Mouse (Mus musculus) forebrain, embryonic 14.5 days (tissue): Measurements from ENCODE around the gene Mphosph9. TPM values are rescaled to one million over a fixed set of nuclear protein-coding genes. Genes with fewer than 3 reads are reported as not detected.

Source experiments
- ATAC-seq: fragments of 200-750 bp; cut with Nextera tagmentation; 2 replicates; pipeline ENCODE4 v1.8.0; 2017; ENCODE audit warnings: mild to moderate bottlenecking, moderate library complexity
- DNase-seq: peaks from one replicate; pipeline ENCODE4 v3.0.0-alpha.2; 2015; ENCODE audit warnings: low spot score
- H3K27ac ChIP-seq: fragments of 300-500 bp; sonication (generic); 2 replicates; pipeline ENCODE4 v1.5.1; 2014; ENCODE audit warnings: low read depth, mild to moderate bottlenecking, control low read depth, low read length, moderate library complexity
- H3K27me3 ChIP-seq: fragments of 300-500 bp; sonication (generic); replicated peaks from 2 replicates; pipeline ENCODE4 v1.6.1; 2014; ENCODE audit warnings: low read length, control low read depth, mixed read lengths; ENCODE audit not compliant: control insufficient read depth, insufficient read depth
- H3K36me3 ChIP-seq: fragments of 300-500 bp; sonication (generic); 2 replicates; pipeline ENCODE4 v1.6.1; 2014; ENCODE audit warnings: low read length, control low read depth; ENCODE audit not compliant: control insufficient read depth, insufficient read depth
- H3K4me1 ChIP-seq: fragments of 300-500 bp; sonication (generic); 2 replicates; pipeline ENCODE4 v1.6.1; 2014; ENCODE audit warnings: antibody characterized with exemption, low read length, control low read depth; ENCODE audit not compliant: control insufficient read depth, insufficient read depth
- H3K4me2 ChIP-seq: fragments of 300-500 bp; sonication (generic); 2 replicates; pipeline ENCODE4 v1.6.1; 2014; ENCODE audit warnings: mild to moderate bottlenecking, control low read depth, low read length
- H3K4me3 ChIP-seq: fragments of 300-500 bp; sonication (generic); 2 replicates; pipeline ENCODE4 v1.5.1; 2014; ENCODE audit warnings: low read depth, low read length, control low read depth
- H3K9ac ChIP-seq: fragments of 300-500 bp; sonication (generic); 2 replicates; pipeline ENCODE4 v1.6.1; 2014; ENCODE audit warnings: mild to moderate bottlenecking, low read length, control low read depth, moderate library complexity
- H3K9me3 ChIP-seq: fragments of 300-500 bp; sonication (generic); replicated peaks from 2 replicates; pipeline ENCODE4 v1.6.1; 2016; ENCODE audit warnings: low read length, control low read depth, mixed read lengths; ENCODE audit not compliant: control insufficient read depth
- WGBS: fragments of 180-500 bp; shearing (Covaris S2); extraction: QIAGEN DNeasy Blood & Tissue Kit; methylation state at CpG from one replicate; pipeline ENCODE4 v1.1.7; 2014; 5-methylcytosine and 5-hydroxymethylcytosine counted together
- polyA plus RNA-seq: library from polyadenylated mRNA; unstranded; fragments of >200 nt; fragmentation: Nextera tagmentation; extraction: Ambion mirVana; gene quantifications from 2 replicates; pipeline ENCODE4 v1.2.1, GENCODE M21; 2014

Mphosph9 gene
- polyA plus RNA-seq, 1 experiment from 2014 or later, result 13.5 TPM

DNA sequence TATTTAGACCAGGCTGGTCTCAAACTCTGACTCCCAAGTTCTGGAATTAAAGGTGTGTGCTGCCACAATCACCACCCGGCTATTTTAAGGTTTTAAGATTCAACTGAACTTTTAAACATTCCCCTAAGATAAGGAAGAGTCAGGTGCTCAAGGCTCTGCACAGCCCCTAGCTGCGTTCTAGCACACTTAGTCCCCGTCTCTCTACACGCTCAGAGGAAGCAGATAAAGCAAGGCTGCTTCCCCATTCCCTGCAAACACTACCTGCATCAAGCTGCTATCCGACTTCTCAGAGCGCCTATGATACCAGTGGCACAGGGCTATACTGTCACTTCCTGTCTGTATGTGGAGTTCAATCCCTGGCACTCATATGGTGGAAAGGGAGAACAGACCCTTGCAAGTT is 60.1 kb downstream of the Mphosph9 start:
- DNase-seq (no peak), ATAC-seq (no peak)
- Histone ChIP-seq H3K4me3 (no peak overlapping the region), H3K27ac (no peak overlapping the region), H3K36me3 (peaks cover 38% of the 10 kb centered on the region), H3K27me3 (no peaks in the 10 kb centered on the region), H3K9me3 (no peaks in the 10 kb centered on the region), H3K9ac (no peak overlapping the region), H3K4me2 (no peak overlapping the region), H3K4me1 (peaks cover 9% of the 10 kb centered on the region; the same call in 1 of the 2 replicates)
- 95% methylated on average over 6 of the region's 6 CpGs for WGBS

DNA sequence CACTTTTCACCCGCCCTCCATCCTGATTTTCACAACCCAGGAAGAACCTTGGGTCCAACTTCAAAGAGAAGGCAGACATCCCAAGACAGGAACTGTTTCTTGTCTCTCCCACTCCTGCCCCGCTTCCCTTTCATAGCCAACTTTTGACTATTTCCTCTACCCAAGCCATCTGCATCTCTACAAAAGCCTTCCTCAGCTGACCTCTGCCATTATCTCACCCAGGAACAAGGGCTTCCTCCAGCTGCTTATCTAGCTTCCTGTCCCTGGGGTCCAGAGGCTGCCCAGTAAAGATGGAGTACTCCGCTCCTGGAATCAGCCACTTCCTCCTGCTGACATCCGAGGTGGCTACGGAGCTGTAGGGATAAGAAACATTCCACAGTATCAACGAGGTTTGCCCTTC is 61.0 kb downstream of the Mphosph9 start:
- Histone ChIP-seq H3K36me3 (peaks cover 42% of the 10 kb centered on the region), H3K27me3 (no peaks in the 10 kb centered on the region), H3K4me3 (no peak overlapping the region), H3K4me1 (peaks cover 9% of the 10 kb centered on the region; the same call in 1 of the 2 replicates), H3K9ac (no peak overlapping the region), H3K4me2 (no peak overlapping the region), H3K27ac (no peak overlapping the region), H3K9me3 (no peaks in the 10 kb centered on the region)
- 95% methylated on average over 6 of the region's 6 CpGs for WGBS
- ATAC-seq (no peak), DNase-seq (no peak)

DNA sequence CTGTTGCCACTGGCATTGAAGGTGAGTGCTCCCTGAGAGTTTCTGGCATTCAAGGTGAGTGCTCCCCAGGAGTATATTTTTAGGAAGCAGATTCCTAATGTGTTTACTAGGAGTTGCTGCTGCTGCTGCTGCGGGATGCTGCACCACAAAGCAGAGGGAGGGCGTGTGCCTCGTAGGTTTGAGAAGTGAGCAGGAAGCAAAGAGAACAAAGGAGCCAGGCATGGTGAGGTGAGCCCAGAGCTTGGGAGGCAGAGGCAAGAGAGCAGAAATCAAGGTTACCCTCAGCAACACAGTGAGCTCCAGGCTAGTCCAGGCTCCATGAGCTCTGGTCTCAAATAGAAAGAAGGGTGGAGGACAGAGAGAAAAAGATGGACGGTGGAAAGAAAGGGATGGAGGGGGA is 64.5 kb downstream of the Mphosph9 start:
- 77% methylated on average over 4 of the region's 4 CpGs for WGBS
- Histone ChIP-seq H3K27me3 (no peaks in the 10 kb centered on the region), H3K4me3 (no peak overlapping the region), H3K4me1 (no peaks in the 10 kb centered on the region), H3K9ac (no peak overlapping the region), H3K4me2 (no peak overlapping the region), H3K27ac (no peak overlapping the region), H3K9me3 (no peaks in the 10 kb centered on the region), H3K36me3 (peaks cover 65% of the 10 kb centered on the region)
- no peak for ATAC-seq
- no peak for DNase-seq

DNA sequence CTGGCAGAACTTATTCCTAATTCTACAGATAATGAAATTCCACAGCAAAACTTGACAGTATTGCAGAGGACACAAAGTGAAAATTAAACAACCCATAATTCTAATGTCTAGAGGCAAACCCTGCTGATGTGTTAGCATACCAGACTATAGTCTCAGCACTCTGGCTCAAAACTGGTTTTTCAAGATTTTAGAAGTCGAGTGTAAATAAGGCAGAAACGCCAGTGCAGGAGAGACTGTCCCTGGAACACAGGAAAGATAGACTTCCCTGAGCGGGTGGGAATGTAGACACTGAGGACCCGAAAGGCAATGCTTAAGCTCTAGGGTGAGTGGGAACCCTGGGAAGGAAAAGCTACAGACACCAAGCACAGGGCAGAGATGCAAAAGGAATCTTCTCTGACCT is 65.7 kb downstream of the Mphosph9 start:
- Histone ChIP-seq H3K9ac (no peak overlapping the region), H3K27ac (no peak overlapping the region), H3K4me2 (no peak overlapping the region), H3K9me3 (no peaks in the 10 kb centered on the region), H3K36me3 (peaks cover 77% of the 10 kb centered on the region), H3K4me3 (no peak overlapping the region), H3K27me3 (no peaks in the 10 kb centered on the region), H3K4me1 (no peaks in the 10 kb centered on the region)
- DNase-seq (no peak), ATAC-seq (no peak)
- 94% methylated on average over 4 of the region's 4 CpGs for WGBS

DNA sequence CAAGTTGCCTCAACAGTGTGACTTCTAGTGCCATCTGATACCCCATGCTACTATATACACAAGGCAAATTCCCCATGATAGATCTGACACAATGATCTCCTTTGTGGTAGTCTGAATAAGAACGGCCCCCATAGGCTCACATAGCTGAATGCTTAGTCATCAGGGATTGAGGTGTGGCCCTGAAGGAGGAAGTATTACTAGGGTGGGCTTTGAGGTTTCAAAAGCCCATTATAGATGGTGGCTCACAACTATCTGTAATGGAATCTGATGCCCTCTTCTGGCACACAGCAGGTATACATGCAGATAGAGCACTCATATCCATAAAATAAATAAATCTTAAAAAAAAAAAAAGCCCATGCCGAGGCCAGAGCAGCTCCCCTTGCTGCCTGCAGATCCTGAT is 68.6 kb downstream of the Mphosph9 start:
- peaks cover 79% of the 10 kb centered on the region for H3K36me3 ChIP-seq
- H3K27ac ChIP-seq, result no peak overlapping the region
- no peak overlapping the region for H3K9ac ChIP-seq
- no peak for ATAC-seq
- 72% methylated on average over 2 of the region's 2 CpGs for WGBS
- no peaks in the 10 kb centered on the region for H3K27me3 ChIP-seq
- H3K9me3 ChIP-seq, result no peaks in the 10 kb centered on the region
- DNase-seq, result peak; percentile 49
- no peaks in the 10 kb centered on the region for H3K4me1 ChIP-seq
- H3K4me2 ChIP-seq, result no peak overlapping the region
- H3K4me3 ChIP-seq, result no peak overlapping the region

DNA sequence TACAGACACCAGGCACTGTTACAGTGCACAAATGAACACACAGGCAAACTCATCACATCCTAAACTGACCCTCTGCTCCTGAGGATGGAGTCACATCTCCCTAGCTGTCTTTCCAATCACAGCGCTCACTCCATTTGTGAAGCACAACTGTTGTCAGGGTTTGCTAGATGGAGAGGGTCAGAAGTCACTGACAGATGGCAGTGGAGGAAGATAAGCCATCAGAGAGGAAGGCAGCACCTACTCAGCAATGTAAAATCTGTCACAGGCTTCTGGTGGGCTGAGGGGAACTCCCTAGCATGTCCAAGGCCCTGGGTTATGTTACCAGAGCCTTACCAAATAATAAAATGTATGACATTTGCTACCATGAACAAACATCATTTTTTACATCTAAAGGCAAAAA is 69.7 kb downstream of the Mphosph9 start:
- Histone ChIP-seq H3K4me3 (no peak overlapping the region), H3K4me1 (no peaks in the 10 kb centered on the region), H3K9me3 (no peaks in the 10 kb centered on the region), H3K27ac (no peak overlapping the region), H3K36me3 (peaks cover 77% of the 10 kb centered on the region), H3K4me2 (no peak overlapping the region), H3K27me3 (no peaks in the 10 kb centered on the region), H3K9ac (no peak overlapping the region)
- ATAC-seq (no peak), DNase-seq (no peak)
- WGBS, result 100% methylated on average over 1 of the region's 1 CpGs

DNA sequence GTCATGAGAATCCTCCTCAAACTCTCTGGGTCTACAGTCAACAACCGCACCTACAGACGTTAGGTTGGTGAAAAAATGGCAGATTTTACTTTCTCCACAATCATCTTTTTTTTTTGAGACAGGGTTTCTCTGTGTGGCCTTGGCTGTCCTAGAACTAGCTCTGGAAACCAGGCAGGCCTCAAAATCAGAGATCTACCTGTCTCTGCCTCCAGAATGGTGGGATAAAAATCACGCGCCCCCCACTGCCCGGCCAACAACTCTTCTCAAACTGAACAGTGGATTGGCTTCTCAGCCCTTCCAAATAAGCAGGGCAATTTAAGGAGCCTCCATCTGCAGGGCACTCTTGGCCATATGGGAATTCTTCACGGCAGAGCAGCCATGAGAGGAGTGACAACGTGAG is 72.6 kb downstream of the Mphosph9 start:
- Histone ChIP-seq H3K4me1 (no peaks in the 10 kb centered on the region), H3K4me2 (no peak overlapping the region), H3K27me3 (no peaks in the 10 kb centered on the region), H3K36me3 (peaks cover 57% of the 10 kb centered on the region), H3K9ac (no peak overlapping the region), H3K4me3 (no peak overlapping the region), H3K27ac (no peak overlapping the region), H3K9me3 (no peaks in the 10 kb centered on the region)
- ATAC-seq (no peak), DNase-seq (no peak)
- 93% methylated on average over 7 of the region's 7 CpGs for WGBS

DNA sequence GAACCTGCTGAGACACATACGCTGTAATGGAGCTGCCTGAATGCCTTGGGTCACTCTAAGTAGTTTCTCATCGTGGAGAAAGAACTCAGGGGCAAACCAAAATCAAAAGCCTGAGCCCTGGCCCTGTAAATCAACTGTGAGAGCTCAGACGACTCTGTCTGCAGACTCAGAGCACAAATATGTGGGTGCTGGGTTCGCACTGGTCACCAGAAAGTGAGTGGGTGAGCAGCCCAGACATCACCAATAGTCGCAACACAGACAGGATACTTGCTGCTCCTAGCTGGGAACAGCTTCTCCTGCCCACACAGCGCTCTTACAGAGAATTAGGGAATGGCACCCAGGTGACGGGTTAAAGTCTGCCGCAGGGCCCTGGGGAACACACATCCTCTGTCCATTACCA is 74.2 kb downstream of the Mphosph9 start:
- Histone ChIP-seq H3K4me2 (no peak overlapping the region), H3K36me3 (peaks cover 43% of the 10 kb centered on the region), H3K4me3 (no peak overlapping the region), H3K4me1 (no peaks in the 10 kb centered on the region), H3K27ac (no peak overlapping the region), H3K9me3 (no peaks in the 10 kb centered on the region), H3K27me3 (no peaks in the 10 kb centered on the region), H3K9ac (no peak overlapping the region)
- WGBS, result 85% methylated on average over 8 of the region's 8 CpGs
- ATAC-seq, result no peak
- no peak for DNase-seq

DNA sequence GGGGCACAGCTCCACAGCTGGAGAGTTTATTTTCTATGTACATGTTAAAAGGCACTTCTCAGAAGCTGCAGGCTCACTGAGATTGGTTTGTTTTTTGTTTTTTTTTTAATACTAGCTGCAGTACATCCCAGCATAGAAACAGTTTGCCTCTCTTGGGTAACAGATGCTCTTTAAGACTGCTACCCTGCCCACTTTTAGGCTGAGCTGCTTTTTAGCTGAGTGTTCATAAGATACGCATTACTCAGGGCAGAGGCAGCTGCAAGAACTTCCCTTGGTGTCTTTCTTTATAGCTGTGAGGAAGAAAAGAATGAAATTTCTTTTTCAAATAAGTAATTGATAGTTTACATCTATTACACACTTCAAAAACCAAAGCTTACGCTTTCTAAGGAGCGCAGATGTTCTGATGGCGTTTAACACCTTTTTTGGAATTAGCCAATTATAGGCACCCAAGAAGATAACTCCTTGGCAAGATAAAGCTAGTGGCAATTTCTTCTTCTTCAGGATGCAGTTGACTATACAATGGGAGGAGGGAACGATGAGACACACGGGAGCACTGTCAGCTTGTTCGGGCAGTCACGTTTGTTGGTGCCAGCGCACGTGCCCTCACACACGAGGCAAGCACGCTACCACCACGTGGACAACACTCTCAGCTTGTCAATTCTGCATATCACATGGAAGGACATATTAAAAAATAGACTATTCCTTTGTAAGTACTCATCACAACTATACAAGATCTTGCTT is 75.0 kb downstream of the Mphosph9 start:
- ATAC-seq, result no peak
- Histone ChIP-seq H3K9ac (no peak overlapping the region), H3K36me3 (peaks cover 35% of the 10 kb centered on the region), H3K27me3 (no peaks in the 10 kb centered on the region), H3K4me3 (no peak overlapping the region), H3K4me1 (no peaks in the 10 kb centered on the region; the same call in 1 of the 2 replicates), H3K9me3 (no peaks in the 10 kb centered on the region), H3K4me2 (no peak overlapping the region), H3K27ac (no peak overlapping the region)
- WGBS, result 84% methylated on average over 13 of the region's 13 CpGs
- no peak for DNase-seq
